Mouse (Mus musculus): ENCODE measurements around the gene Gm49361.

The Gm49361 gene

DNA sequence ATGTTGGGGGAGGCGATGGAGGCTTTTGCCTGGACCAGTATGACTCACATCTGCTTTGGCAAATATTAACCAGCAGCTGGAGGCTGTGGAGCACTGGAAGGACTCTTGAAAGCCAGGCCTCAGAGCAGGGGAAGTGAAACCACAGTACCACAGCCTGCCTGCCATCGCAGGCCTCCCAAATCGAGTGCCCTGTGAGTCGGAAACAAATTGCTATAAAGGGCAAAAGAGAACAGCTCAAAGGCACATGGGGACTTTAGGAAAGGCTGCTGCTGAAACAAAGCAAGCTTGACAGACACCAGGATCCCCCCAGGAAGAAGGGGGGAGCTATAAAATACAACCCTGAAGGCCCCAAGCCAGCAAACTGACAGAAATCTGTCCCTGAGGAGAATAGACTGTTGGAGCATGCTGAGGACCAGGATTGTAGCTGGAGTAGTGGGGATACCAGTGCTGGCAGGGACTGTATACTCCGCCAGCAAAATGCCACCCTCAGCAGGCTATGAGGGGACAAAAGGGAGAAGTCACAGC is 15.9 kb downstream of the Gm49361 start:
- DNase-seq (ENCODE audit: low read depth), result no peak

DNA sequence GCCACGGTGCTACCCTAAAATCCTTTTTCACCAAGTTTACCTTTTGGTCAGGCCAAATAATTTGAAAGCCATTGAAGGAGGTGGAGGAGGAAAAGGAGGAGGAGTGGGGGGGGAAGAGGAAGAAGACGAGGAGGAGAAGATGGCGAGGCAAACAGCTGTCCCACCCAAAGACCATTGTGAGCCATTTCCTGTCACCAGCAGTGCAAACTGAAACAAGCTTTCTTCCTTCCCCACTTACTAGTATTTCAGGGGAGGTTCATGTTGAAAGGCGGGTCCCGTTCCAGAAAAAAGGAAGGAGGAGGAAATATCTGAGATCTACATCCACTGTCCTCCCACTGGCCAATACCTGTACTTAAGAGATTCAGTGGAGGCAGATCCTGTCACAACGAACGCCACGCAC is 16.5 kb downstream of the Gm49361 start:
- no peak for DNase-seq (ENCODE audit: low read depth)

DNA sequence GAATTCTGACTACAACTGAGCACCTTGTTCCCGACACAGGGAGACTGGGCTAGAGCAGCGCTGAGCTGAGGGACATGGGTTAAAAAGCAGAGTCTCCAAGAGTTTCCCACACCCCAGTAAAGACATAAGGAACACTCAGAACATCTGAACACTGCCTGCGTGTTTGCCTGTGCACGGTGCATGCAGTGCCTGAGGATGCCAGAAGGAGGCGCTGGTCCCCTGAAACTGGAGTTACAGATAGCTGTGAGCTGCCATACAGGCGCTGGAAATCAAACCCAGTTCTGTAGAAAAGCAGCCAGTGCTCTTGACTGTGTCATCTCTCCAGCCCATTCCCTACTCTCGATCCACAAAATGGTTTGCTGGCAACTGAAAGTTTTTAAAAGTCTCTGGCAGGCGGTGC is 19.7 kb downstream of the Gm49361 start:
- DNase-seq (ENCODE audit: low read depth), result no peak

DNA sequence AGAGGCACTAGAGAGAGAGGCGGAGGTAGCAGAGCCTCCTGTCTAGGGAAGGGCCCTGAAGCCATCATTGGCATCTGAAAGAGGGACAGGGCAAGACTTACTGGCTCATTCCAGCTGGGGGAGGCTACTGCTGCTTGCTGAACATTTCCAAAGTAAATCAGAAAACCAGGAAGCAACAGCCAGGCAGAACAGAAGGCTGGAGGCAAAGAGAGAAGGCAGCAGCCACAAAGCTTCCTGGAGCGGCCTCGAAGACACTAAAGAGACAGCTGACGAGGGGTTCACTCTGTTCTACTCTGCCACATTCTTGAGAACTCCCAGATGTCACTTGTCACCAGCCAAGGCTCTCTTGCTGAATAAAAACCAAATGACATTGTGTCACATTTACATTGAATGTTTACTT is 21.4 kb downstream of the Gm49361 start:
- no peak for DNase-seq (ENCODE audit: low read depth)

DNA sequence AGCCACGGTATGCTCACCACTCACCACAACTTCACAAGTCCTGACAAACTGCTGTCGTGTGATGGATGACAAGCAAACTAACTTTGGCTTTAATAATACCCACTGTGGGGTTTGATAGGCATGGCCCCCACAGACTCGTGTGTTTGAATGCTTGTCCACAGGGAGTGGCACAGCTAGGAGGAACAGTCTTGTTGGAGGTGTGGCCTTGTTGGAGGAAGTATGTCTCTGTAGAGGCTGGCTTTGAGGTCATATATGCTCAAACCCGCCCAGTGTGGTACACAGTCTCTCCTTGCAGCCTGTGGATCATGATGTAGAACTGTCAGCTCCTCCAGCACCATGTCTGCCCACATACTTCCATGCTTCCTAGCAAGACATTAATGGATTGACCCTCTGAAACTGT is 27.7 kb downstream of the Gm49361 start:
- DNase-seq (ENCODE audit: low read depth), result no peak

DNA sequence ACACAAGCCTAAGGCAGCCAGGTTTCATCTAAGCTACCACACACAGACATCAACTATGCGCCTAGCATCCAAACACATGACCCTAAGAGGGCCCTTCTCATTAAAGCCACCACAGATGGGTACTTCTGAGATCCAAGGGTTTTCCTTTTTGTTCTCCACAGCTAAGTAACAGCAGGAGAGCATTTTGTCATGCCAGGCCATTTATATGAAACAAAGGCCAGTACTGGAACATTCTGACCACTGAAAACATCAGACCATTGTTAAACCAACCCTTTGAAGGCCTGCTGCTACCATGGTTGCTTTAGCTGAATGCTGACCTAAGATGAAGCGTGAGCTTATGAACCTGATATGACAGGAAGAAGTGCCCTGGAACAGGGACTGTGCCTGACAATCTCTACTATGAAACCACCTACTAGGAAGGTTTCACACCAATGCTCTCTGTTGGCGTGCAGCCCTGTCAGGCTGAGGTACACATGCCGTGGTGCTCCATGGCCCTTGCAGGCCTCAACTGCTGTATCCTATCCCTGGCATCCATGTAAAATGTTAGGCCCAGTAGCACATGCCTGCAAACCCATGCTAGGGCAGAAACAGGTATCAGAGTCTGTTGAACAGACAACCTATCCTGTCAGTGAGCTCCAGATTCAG is 29.2 kb downstream of the Gm49361 start:
- DNase-seq (ENCODE audit: low read depth), result no peak

DNA sequence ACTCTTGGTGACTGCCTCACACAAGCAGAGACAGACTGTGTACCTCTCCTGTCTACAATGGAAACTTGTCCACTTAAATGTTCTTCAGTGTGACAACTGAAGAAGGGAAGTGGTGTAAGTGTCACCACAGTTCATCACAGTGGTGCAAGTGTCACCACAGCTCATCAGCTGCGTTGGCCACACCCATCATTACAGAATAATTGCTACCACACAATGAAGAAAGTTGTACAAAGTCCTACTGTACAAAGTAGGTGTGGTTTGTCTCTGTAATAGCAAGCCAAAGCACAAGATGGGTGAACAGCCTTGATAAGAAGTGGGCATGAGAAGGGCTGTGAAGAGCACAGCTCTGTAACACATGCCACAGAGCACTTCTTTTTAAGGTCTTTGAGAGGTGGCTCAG is 33.0 kb downstream of the Gm49361 start:
- no peak for DNase-seq (ENCODE audit: low read depth)

DNA sequence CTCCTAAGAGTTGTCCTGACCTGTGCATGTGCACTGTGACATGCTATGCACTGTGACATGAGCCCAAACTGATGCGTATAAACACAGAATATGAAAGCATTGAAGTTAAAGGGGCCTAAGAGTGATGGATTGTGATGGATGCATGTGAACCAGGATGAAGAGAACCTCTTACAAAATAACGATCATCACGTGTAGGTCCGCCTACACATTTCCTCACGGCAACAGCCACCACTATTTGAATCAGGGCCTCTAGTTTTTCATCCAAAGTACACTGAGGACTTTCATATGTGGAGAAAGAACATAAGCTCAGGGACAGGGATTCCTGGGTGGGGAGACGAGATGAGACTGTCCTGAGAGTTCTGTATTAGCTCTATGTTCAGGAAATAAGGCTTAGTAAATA is 34.8 kb downstream of the Gm49361 start:
- DNase-seq (ENCODE audit: low read depth), result no peak

DNA sequence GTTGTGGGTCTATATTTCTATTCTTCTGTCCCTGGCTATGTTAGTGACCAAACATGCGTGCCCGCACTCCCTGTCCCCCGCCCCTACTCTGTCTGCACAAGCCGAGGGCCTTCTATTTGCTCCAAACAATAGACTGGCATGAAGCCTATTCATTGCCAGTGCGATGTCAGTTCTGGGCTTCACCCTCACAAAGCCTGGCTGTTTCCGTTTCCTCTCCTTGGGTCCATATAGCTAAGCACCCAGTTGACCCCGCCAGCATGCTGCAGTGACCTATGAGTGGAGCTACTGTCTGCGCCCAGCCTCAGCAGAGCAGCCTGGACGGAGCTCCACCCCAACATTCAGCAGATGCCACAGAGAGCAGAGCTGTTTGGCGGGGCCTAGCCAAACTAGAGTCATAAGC is 36.7 kb downstream of the Gm49361 start:
- no peak for DNase-seq (ENCODE audit: low read depth)

DNA sequence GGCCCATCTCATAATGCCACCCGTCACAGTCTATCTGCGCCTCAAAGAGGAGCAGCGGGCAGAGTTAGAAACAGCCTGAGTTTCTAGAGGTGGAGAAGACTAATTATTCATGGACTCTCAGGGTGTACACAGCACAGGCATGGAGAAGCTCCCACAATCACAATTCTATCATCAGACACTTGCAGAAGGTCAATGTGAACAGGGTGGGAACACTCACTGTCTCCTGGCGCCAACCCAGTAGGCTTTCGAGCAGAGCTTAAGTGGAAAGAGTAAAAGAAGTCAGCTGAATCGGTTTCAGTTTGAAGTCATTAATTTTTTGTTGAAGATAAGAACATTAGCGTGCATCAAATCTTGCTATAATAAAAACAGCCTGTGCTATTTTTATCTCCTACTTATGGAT is 37.3 kb downstream of the Gm49361 start:
- DNase-seq (ENCODE audit: low read depth), result no peak

DNA sequence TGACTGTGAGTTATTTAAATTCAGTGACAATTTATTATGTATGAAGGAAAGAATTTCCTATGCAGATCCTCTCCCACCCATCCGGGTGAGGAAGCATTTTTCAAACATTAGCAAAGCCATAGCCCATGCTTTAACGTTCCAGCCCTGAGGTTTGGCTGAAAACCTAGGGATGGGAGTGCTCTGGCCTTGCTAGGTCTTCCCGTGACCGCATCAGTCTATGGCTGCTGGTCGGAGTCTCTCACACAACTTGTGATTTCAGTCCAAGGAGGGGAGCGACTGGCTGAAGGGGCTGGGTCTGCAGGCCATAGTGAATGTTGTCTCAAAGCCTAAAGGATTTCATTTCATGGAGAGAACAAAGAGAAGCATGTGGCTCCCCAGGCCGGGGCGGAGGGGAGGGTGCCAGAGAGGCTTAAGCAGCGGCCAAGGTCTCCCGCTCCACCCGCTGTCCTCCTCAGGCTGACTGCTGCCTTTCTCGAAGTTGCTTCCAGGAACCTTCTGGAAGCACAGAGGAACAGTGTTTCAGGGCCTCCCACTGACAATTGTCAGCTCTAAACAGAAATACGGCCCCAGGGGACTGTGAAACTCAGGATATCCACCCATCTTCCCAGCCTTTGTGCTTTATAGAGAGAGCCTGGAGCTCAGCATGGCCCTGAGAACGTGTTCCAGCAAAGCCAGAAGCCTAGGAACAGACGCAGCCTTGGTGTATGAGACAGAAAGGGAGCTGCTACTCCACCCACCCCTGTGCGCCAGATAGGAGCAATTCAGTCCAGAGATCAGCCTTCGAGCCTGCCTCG is 38.6 kb downstream of the Gm49361 start:
- DNase-seq (ENCODE audit: low read depth), result peak; percentile 71

DNA sequence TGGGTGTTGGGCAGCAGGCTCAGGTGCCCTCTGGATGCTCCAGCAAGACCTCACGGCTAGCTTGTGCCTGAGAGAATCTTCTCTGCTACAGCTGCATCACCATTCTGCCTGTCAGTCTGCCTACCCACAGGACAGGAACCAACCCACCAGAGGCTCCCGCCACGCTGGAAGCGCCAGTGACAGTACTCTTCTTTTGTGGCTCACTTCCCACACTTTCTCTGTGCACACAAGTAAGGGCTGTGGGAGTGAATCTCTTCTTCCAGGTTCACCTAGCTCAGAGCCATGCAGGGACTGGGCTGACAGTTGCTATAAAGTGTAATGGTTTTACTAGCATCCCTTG is 39.2 kb downstream of the Gm49361 start:
- DNase-seq (ENCODE audit: low read depth), result no peak

DNA sequence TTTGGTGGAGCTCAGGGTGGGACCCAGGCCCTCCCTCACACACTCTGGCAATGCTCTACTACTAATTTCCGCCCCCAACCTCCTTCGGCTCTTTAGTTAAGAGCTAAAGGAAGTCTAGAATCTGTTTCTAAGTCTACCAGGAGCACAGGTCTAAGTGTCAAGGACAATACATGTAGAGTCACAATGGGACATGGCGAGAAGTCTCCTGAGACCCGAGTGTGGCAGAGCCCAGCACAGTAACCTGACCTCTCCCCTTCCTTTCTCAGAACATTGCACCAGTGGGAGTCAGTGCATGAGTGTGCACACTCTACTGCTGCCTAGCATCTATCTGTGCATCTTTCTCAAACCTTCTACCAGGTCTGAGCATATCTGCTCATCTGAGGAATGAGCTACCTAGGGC is 40.1 kb downstream of the Gm49361 start:
- no peak for DNase-seq (ENCODE audit: low read depth)

DNA sequence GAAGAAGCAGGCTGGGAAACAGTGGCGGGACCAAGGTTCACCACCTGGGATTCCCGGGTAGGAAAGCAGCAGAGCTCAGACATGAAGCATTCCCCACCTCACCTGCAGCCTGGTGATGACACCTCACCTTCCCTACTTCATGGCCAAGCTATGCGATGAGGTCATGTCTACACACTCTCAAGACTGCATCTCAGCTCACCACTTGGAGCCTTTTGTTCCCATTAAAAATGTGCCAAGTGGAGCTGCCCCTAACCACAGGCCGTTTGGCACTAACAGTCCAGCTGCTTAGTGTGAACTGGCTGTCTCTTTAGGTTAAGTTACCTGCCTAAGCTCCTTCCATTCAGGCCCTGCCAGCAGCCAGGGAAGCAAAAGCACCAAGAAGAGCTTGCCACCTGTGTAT is 40.8 kb downstream of the Gm49361 start:
- no peak for DNase-seq (ENCODE audit: low read depth)

DNA sequence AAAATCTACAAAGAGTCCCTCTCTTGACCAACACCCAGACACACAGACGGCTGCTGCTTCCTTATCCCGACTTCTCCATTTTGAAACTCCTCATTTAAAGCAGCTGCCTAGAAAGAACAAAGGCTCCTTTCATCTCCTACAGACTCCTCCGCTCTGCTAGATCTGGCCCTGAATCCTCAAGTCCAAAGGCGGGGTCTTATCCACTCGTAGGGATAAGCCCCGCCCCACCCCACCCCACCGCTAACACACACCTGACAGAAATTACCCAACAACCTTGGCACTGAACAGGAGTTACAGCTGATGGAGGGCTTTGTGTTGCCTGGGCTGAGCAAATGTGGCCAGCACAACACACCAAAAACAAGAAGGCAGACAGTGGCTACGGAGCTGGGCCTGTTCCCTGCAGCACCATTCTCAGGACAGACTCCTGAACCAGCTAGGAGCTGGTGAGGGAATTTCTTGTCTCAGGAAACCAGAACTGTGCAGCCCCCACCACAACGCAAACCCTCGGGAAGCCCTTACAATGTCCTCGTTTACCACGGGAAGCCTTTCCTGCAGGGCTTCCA is 43.9 kb downstream of the Gm49361 start:
- DNase-seq (ENCODE audit: low read depth), result peak; percentile 57

DNA sequence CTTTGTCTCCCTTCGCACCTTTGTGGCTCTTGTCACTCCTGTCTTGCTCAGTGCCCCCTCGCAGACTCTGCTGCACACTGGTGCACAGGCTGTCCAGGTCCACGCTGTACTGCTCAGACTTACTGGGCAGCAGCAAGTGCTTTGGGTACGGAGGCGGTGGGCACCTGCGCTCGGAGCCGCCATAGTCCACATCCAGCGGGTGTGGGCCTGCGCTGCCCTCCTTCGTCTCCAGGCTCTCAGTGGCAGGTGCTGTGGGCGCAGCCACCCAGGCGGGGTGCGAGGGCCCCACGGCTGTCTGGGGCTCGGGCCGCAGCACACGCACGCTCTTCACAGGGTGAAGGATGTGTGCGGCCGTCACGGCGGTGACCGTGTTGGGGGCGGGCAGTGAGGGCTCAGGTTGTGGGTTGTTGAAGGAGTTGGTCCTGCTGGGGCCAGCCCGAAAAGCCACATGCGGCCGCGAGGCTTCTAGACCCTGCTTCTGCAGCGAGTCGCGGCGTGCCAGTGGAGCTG is 46.4 kb downstream of the Gm49361 start:
- no peak for DNase-seq (ENCODE audit: low read depth)

DNA sequence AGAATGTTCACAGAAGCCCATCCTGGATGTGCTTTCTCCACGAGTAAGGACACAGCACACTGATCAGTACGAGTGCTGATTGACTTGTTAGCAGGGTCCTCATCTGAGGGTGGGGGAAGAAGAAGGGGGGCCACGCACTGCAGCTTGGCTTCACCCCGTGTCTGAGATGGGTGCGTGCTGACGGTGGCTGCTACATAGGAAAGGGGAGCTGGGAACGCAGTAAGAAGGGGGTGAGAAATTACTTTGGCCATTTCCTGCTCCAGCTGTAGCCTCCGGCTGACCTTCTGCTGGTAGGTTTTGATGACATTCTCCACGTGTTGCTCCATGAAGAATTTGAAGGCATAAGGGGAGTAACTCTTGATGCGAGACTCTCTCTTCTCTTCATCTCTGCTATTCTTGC is 46.9 kb downstream of the Gm49361 start:
- DNase-seq (ENCODE audit: low read depth), result no peak

DNA sequence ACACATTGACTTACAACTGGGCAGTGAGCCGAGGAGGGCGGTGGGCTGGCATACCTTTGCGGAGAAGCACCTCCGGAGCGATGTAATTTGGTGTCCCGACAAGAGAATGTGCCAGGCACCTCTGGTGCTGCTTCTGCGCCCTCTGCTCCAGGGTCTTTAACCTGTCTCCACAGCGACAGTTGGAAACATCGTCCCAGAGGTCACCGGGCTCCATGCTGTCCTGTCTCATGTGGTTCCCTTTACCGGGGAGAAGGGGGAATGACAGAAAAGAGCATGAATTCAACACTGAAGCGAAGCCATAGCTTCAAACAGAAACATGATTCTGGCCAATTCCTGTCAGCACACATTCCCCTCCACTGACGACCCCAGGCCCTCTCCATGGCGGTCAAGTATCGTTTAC is 49.8 kb downstream of the Gm49361 start:
- DNase-seq (ENCODE audit: low read depth), result no peak

DNA sequence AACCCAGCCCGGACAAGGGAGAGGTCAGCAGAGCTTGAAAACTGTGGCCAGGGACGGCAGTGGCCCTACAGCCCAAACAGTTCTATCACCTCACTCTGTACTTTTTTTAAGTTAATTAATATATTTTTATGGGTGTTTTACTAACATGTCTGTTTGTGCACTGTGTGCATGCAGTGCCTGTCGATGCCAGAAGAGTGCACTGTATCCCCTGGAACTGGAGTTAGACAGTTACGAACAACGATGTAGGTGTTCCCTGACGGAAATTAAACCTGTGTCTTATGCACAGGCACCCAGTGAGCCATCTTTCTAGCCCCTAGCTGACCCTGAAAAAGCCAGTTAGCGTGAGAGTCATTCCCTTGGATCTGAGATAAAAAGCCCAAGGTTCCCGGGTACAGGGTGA is 50.4 kb downstream of the Gm49361 start:
- DNase-seq (ENCODE audit: low read depth), result no peak

DNA sequence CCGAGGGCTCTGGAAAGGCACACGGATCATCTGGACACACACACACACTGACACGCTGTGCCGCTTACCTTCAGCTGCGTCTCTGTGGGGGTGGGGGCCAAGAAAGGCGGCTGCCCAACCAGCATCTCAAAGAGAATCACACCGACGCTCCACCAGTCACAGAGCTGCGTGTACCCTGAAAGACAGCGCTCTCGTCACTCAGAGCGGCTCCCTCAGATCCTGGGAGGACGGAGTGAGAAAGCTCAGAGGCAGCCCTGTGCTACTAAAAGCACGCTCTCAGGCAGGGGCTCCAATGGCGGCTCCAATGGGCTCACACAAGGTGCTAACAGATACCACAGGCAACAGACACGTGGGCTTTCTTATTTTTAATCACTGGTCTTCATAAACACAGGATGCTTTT is 51.7 kb downstream of the Gm49361 start:
- DNase-seq (ENCODE audit: low read depth), result no peak

DNA sequence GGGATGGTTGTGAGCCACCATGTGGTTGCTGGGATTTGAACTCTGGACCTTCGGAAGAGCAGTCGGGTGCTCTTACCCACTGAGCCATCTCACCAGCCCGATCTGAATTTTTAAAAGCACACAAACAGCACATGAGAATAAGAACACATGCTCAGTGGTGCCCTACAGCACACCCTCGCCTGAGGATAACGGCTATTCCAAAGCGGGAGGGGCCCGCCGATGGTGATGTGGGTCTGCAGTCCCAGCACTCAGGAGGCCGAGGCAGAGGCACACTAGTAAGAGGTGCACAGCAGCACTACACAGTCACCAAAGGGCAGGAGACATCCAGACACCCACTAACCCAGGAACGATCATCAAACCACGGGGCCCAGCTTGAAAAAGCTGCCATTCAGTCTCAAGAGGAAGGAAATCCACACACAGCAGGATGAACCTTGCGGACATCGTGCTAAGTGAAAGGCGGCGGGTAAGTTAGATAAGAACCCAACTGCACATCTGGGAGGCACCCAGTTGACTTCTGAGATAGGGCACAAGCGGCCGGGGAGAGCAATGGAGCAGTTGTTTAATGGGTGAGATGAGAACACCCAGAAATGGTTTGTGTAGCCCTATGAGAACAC is 53.3 kb downstream of the Gm49361 start:
- DNase-seq (ENCODE audit: low read depth), result no peak

DNA sequence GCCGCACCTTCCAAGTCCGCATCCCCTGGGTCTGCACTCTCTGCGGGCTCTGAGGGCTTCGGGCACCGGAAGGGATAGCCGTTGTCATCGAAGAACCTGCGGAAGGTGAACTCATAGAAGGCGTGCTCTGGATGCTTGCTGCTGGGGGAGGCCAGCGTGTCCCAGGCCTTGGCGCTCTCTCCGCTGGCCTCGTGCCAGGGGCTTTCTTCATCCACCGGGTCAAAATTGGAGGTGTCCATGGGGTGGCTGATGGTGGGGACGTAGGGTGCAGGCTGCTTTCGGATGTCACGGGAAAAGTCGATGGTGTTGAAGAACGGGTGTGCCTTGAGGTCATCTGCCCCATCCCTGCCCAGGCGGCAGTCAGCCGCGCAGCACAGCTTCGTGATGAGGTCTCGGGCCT is 54.6 kb downstream of the Gm49361 start:
- no peak for DNase-seq (ENCODE audit: low read depth)

DNA sequence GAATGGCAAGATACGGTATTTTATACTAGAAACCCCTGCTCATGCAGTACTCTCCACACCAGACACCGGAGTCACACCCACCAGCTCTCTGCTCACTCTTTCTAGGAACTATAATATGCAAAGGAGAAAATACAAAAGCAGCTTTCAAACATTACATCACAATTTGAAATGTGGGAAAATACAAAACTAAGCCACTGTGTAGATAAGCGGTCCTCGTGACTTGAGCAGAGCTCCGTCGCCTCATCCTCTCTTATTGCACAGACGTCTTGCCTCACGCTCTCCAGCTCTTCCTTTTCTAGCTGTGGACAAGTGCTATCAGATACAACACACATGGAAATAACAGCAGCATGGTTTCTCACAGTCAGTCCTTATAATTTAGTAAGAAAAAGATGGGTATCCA is 55.2 kb downstream of the Gm49361 start:
- no peak for DNase-seq (ENCODE audit: low read depth)
